Mouse (Mus musculus) lung, embryonic 14.5 days (tissue): Measurements from ENCODE around the gene Hamp. TPM values are rescaled to one million over a fixed set of nuclear protein-coding genes. Genes with fewer than 3 reads are reported as not detected.

Experiments
- ATAC-seq: fragments of 200-750 bp; cut with Nextera tagmentation; 2 replicates; pipeline ENCODE4 v1.8.0; 2017; ENCODE audit warnings: mild to moderate bottlenecking, moderate TSS enrichment, moderate library complexity; ENCODE audit not compliant: insufficient read depth
- DNase-seq: peaks from one replicate; pipeline ENCODE4 v3.0.0-alpha.2; 2015
- H3K27ac ChIP-seq: fragments of 300-500 bp; sonication (generic); 2 replicates; pipeline ENCODE4 v1.5.1; 2014; ENCODE audit warnings: low read depth, mild to moderate bottlenecking, moderate library complexity
- H3K27me3 ChIP-seq: fragments of 300-500 bp; sonication (generic); 2 replicates; pipeline ENCODE4 v1.6.1; 2014; ENCODE audit warnings: low read length, control low read depth; ENCODE audit not compliant: insufficient read depth
- H3K36me3 ChIP-seq: fragments of 300-500 bp; sonication (generic); 2 replicates; pipeline ENCODE4 v1.6.1; 2014; ENCODE audit warnings: control low read depth; ENCODE audit not compliant: insufficient read depth
- H3K4me1 ChIP-seq: fragments of 300-500 bp; sonication (generic); 2 replicates; pipeline ENCODE4 v1.6.1; 2014; ENCODE audit warnings: antibody characterized with exemption, control low read depth; ENCODE audit not compliant: insufficient read depth
- H3K4me2 ChIP-seq: fragments of 300-500 bp; sonication (generic); 2 replicates; pipeline ENCODE4 v1.6.1; 2014; ENCODE audit warnings: mild to moderate bottlenecking
- H3K4me3 ChIP-seq: fragments of 300-500 bp; sonication (generic); 2 replicates; pipeline ENCODE4 v1.5.1; 2014; ENCODE audit warnings: low read depth, low read length
- H3K9ac ChIP-seq: fragments of 300-500 bp; sonication (generic); 2 replicates; pipeline ENCODE4 v1.6.1; 2014
- H3K9me3 ChIP-seq: fragments of 300-500 bp; sonication (generic); 2 replicates; pipeline ENCODE4 v1.6.1; 2016; ENCODE audit warnings: low read depth, low read length, control low read depth
- CTCF ChIP-seq: IDR thresholded peaks from 2 replicates; pipeline ENCODE4 v1.5.1; 2016; ENCODE audit warnings: antibody characterized with exemption, low read depth
- WGBS: fragments of 180-500 bp; shearing (Covaris S2); extraction: QIAGEN DNeasy Blood & Tissue Kit; methylation state at CpG from one replicate; pipeline ENCODE4 v1.1.7; 2014; 5-methylcytosine and 5-hydroxymethylcytosine counted together
- polyA plus RNA-seq: library from polyadenylated mRNA; unstranded; fragments of >200 nt; fragmentation: Nextera tagmentation; extraction: Ambion mirVana; gene quantifications from 2 replicates; pipeline ENCODE4 v1.2.1, GENCODE M21; 2014

Gene Hamp
- polyA plus RNA-seq, 1 experiment from 2014 or later = not detected

GRCm38 (mm10) chr7:30920217-30920616, 23.6 kb downstream of the Hamp start:
- H3K27me3 ChIP-seq = no peaks in the 10 kb centered on the region
- ATAC-seq = no peak
- H3K4me3 ChIP-seq = no peak overlapping the region
- TF ChIP-seq CTCF = no peak
- H3K9me3 ChIP-seq = no peaks in the 10 kb centered on the region
- H3K9ac ChIP-seq = no peak overlapping the region
- DNase-seq = no peak
- H3K4me2 ChIP-seq = no peak overlapping the region
- no peak overlapping the region for H3K27ac ChIP-seq
- WGBS = 54% methylated on average over 3 of the region's 3 CpGs
- no peaks in the 10 kb centered on the region for H3K36me3 ChIP-seq
- no peaks in the 10 kb centered on the region for H3K4me1 ChIP-seq

- Histone ChIP-seq H3K9ac (no peak overlapping the region), H3K9me3 (no peaks in the 10 kb centered on the region), H3K27ac (no peak overlapping the region), H3K36me3 (no peaks in the 10 kb centered on the region), H3K4me3 (no peak overlapping the region), H3K27me3 (no peaks in the 10 kb centered on the region), H3K4me1 (no peaks in the 10 kb centered on the region), H3K4me2 (no peak overlapping the region)
- no peak for ATAC-seq
- DNase-seq = no peak
- TF ChIP-seq CTCF = no peak
- 39% methylated on average over 4 of the region's 4 CpGs for WGBS
Observed at GRCm38 (mm10) chr7:30917219-30917618, 26.6 kb downstream of the Hamp start.

GRCm38 (mm10) chr7:30916713-30917112, 27.1 kb downstream of the Hamp start:
- ATAC-seq (no peak), DNase-seq (no peak)
- no peak overlapping the region for H3K4me3 ChIP-seq
- no peaks in the 10 kb centered on the region for H3K27me3 ChIP-seq
- TF ChIP-seq CTCF = no peak
- H3K36me3 ChIP-seq = no peaks in the 10 kb centered on the region
- no peak overlapping the region for H3K9ac ChIP-seq
- H3K4me2 ChIP-seq = no peak overlapping the region
- no peaks in the 10 kb centered on the region for H3K4me1 ChIP-seq
- H3K27ac ChIP-seq = no peak overlapping the region
- WGBS = 23% methylated on average over 6 of the region's 6 CpGs
- no peaks in the 10 kb centered on the region for H3K9me3 ChIP-seq

GRCm38 (mm10) chr7:30914732-30915131, 29.1 kb downstream of the Hamp start, which contains the start of gene Mag:
Mag (minus strand) TSS chr7:30914873.
- Histone ChIP-seq H3K9me3 (no peaks in the 10 kb centered on the region), H3K27ac (no peak within 1 kb of the TSS), H3K9ac (no peak within 1 kb of the TSS), H3K4me1 (no peaks in the 10 kb centered on the region), H3K36me3 (no peaks in the 10 kb centered on the region), H3K27me3 (no peaks in the 10 kb centered on the region), H3K4me2 (no peak within 1 kb of the TSS), H3K4me3 (no peak within 1 kb of the TSS)
- ATAC-seq = no peak
- DNase-seq = no peak
- WGBS = 71% methylated on average over 7 of the region's 8 CpGs
- no peak for TF ChIP-seq CTCF

- Histone ChIP-seq H3K9me3 (no peaks in the 10 kb centered on the region), H3K27ac (no peak overlapping the region), H3K9ac (no peak overlapping the region), H3K4me3 (no peak overlapping the region), H3K27me3 (no peaks in the 10 kb centered on the region), H3K36me3 (no peaks in the 10 kb centered on the region), H3K4me2 (no peak overlapping the region), H3K4me1 (no peaks in the 10 kb centered on the region; the same call in 1 of the 2 replicates)
- no peak for DNase-seq
- 70% methylated on average over 6 of the region's 6 CpGs for WGBS
- ATAC-seq = no peak
- no peak for TF ChIP-seq CTCF
Observed at GRCm38 (mm10) chr7:30909773-30910172, 34.1 kb downstream of the Hamp start.

GRCm38 (mm10) chr7:30908992-30909431, 34.8 kb downstream of the Hamp start:
- H3K4me3 ChIP-seq = peak overlapping the region; percentile 23; the same call in 1 of the 2 replicates
- H3K36me3 ChIP-seq = no peaks in the 10 kb centered on the region
- ATAC-seq (no peak), DNase-seq (no peak)
- WGBS = 21% methylated on average over 17 of the region's 17 CpGs
- H3K9ac ChIP-seq = no peak overlapping the region
- peak overlapping the region; percentile 59 for H3K4me2 ChIP-seq
- no peak overlapping the region for H3K27ac ChIP-seq
- H3K4me1 ChIP-seq = no peaks in the 10 kb centered on the region; the same call in 1 of the 2 replicates
- H3K9me3 ChIP-seq = no peaks in the 10 kb centered on the region
- TF ChIP-seq CTCF = no peak
- H3K27me3 ChIP-seq = no peaks in the 10 kb centered on the region

- 0 out of 2 replicates have a peak, but pooled peaks have one; percentile 4 for TF ChIP-seq CTCF
- Histone ChIP-seq H3K9me3 (no peaks in the 10 kb centered on the region), H3K36me3 (no peaks in the 10 kb centered on the region), H3K4me3 (peak overlapping the region; percentile 23), H3K9ac (no peak overlapping the region), H3K4me1 (no peaks in the 10 kb centered on the region; the same call in 1 of the 2 replicates), H3K27me3 (no peaks in the 10 kb centered on the region), H3K4me2 (peak overlapping the region; percentile 59), H3K27ac (no peak overlapping the region)
- WGBS = 2% methylated on average over 25 of the region's 26 CpGs
- DNase-seq (peak; percentile 60), ATAC-seq (peak; percentile 80)
Observed at GRCm38 (mm10) chr7:30908277-30908991, 35.4 kb downstream of the Hamp start.
